Mouse (Mus musculus) 416B (cell line): ENCODE results near the gene Ptpn14.

ENCODE experiments used
- DNase-seq: peaks from one replicate; pipeline ENCODE4 v3.0.0; 2011; ENCODE audit warnings: low read depth

Gene Ptpn14

DNA sequence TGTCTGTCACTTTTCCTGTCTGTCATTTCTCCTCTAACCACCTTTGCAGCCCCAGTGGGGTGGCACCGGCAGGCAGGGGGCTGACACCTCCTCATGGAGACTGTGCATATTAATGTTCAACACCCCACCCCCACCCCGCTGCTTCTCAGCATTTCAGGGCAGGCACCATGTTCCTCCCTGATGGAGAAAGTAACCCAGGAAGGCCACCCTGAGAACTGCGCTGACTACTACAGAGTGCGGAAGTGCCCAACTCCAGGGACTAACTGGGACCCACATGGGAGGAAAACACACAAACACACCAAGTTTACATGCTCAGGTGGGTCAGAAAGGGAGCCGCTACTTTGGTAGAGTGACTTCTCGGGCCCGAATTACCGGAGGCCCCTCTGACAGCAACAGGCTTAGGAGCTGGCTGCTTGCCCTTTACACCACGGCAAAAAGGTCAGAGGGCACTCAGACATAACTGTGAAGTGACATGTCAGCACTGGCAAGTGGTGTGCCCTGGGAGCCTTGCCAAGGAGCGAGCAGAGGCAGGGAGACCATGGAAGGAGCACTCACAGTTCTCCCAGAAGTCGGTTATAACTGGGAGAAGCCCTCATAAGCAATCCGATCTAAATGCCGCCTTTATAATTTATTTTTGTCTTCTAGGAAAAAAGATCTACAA lies 182.7 kb downstream of the Ptpn14 start:
- DNase-seq: no peak

GRCm38 (mm10) chr1:189913093-189913760 lies 185.2 kb downstream of the Ptpn14 start:
- no peak for DNase-seq

GRCm38 (mm10) chr1:189916422-189917125 lies 188.5 kb downstream of the Ptpn14 start:
- no peak for DNase-seq

GRCm38 (mm10) chr1:189917126-189917500 lies 189.0 kb downstream of the Ptpn14 start:
- DNase-seq: no peak

DNA sequence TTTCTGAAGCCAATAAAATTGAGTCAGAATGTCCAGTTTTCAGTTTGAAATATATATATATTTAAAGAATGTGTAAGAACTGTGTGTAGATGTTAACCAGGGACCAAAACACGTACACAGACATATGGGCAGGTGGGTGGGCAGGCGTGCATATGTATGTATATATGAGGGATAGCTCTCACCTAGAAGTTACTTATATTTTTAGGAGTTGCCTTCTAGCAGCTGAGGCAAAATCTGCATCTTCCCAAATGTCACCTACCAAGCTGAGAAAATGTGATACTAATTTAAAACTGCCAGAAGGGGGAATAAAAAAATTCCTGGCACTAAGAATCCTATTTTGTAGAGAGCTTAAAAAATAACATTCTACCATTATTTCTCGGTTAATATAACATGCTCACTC lies 191.7 kb downstream of the Ptpn14 start:
- DNase-seq: no peak

DNA sequence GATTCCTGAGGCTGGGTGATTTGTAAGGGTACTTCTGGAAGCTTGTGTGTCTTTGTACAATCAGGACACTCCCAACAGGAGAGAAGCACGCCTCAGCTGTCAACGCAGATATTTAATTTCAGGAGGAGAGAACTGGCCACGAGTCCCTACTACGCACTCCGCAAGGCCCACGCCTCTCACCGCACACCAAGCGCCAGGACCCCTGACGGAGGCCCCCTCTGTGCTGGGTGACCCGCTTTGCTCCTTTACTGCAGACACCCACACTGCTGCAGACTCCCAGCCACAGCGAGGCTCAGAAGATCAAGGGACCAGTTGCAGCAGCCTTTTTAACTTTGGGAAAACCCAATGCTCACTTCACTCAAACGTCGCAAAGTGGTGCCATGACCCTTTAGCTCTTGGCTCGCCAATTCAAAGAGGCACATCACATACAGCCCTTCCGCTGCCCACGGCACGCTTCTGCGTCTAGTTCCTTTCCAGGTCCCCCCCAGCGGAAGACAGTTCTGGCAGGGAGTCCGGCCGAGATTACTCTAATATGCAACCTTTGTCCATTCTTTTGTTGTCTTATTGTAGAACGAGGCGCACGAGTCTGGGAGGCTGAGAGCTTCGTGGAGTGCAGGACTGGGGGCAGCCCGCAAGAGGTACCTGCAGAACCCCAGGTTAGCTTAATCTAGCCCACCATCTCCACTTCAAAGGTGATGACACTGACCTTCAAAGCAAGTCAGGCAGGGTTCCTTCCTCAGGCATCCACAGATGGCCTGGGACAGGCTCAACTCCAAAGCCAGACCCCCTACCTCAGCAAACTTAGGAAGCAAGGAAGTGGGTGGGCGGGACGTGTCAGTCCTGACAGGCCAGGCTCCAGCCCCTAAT lies 192.9 kb downstream of the Ptpn14 start:
- no peak for DNase-seq

- peak; percentile 27 for DNase-seq
These were observed 193.4 kb downstream of the Ptpn14 start for GRCm38 (mm10) chr1:189921568-189921817.

DNA sequence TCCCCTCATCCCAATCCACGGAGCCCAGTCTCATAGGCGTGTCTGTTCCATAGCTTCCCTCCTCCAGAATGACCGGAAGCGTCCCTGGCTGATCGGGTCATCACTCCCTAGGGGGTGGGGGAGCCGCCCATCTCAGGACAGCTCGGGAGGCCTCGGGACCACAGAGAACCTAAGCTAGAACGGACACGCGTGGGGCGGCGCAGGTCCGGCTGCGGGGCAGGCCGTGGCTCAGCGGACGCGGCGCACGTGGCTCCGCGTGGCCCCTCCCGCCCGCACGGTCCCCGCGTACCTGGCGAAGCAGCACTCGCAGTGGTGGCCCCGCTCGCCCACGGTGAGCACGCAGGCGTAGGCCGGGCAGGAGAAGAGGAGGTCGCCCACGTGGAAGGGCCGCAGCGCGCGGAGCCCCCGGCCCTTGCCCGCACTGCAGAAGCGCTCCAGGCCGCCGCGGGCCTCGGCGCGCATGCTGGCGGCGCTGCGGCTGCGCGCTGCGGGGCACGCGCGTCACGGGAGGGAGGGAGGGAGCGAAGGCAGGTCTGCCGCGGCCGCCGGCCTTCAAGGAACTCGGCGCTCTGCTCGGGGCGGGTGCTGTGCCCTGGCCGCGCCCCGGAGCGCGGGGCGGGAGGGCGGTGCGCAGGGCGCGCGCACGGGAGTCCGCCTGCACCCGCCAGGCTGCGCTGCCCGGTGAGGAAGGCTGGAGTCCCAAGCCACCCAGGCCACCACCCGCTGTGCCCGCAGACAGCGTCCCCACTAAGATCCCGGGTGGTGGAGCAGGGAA lies 193.9 kb downstream of the Ptpn14 start, which contains the start of gene Smyd2:
Gene Smyd2, minus strand, starts transcription at position 546 of the 775 bp plus-strand sequence.
- DNase-seq: peak; percentile 77

DNA sequence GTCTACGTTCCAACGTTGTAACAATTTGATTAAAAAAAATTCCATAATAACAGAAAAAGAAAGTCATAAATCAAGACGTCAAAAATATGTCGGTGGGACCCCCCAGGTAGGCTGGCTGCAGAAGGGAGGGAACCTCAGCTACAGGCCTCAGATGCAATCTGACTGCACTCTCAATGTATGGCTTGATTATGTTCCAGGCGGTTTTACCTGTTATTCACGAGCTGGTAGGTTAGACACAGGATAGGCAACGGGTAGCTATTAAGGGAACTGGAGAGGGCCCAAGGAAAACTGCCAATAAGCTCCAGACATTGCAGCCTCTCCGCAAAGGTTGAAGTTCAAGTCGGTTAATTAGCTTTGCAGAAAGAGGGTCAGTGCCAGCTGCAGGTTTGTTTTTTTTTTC lies 194.7 kb downstream of the Ptpn14 start:
- no peak for DNase-seq

DNA sequence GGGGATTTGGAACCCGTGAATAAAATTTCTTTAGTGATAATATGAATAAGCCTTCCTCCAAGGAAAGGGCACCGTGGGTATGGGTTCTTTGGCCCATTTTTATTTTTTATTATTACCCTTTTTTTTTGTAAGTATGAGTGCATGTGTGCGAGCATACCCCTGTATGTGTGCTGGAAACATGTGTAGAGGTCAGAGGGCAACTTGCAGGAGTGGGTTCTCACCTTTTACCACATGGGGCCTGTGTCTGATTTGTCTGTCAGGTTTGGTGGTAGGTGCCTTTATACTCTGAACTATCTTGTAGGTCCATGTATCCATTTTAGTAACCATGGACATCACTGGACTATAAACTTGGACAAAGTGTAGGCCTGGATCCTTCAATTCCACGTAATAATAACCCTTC lies 195.1 kb downstream of the Ptpn14 start:
- no peak for DNase-seq

GRCm38 (mm10) chr1:189923871-189924568 lies 196.0 kb downstream of the Ptpn14 start:
- DNase-seq: no peak

DNA sequence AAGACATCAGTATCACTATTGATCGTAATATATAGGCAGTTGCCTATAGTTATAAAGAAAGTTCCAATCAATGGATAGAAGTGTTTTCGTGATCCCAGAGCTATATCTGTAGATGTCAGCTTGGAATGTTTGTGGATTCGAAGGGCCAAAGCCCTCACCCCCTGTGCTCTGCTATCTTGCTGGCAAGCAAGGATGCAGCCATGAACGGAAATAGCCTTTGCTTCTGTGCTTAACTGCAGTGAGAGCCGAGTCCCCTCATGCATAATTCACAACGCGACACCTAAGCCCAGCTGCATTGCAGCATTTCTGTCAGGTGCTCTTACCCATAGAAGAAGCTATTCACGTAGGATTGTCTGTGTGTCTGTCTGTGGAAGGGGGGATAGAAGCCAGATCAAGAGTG lies 198.2 kb downstream of the Ptpn14 start:
- DNase-seq: no peak
